Mouse (Mus musculus): ENCODE measurements at regions not wholly inside any gene's neighbourhood (a gene's known extent, or its start where the extent isn't known, plus 50 kb on each side); places are given as distances from the start of the nearest gene placed in this dataset.

GRCm38 (mm10) chr3:104586342-104587175 is 51.9 kb upstream of the Slc16a1 start:
- DNase-seq, result no peak

GRCm38 (mm10) chr3:104585303-104585702 is 53.2 kb upstream of the Slc16a1 start:
- DNase-seq, result no peak

- no peak for DNase-seq
These were observed 55.2 kb upstream of the Slc16a1 start for GRCm38 (mm10) chr3:104583236-104583635.

GRCm38 (mm10) chr3:104582521-104582920 is 55.9 kb upstream of the Slc16a1 start:
- no peak for DNase-seq

- no peak for DNase-seq
These were observed 59.3 kb upstream of the Slc16a1 start for GRCm38 (mm10) chr3:104579186-104579585.

GRCm38 (mm10) chr3:104578374-104578773 is 60.1 kb upstream of the Slc16a1 start:
- no peak for DNase-seq

GRCm38 (mm10) chr3:104577228-104577927 is 61.1 kb upstream of the Slc16a1 start:
- no peak for DNase-seq

GRCm38 (mm10) chr3:104573277-104573940 is 61.7 kb upstream of the Lrig2 start:
- no peak for DNase-seq

- no peak for DNase-seq
These were observed 60.4 kb upstream of the Lrig2 start for GRCm38 (mm10) chr3:104571935-104572631.

- DNase-seq, result peak in 1 of 2 experiments; percentile 8
These were observed 53.9 kb upstream of the Lrig2 start for GRCm38 (mm10) chr3:104565423-104566230.

GRCm38 (mm10) chr3:104564857-104565256 is 53.1 kb upstream of the Lrig2 start:
- DNase-seq, result no peak

GRCm38 (mm10) chr3:104561567-104561966 is 49.8 kb upstream of the Lrig2 start:
- no peak for DNase-seq

Data from B cell, adult 2 months (primary cell).